Mouse (Mus musculus): ENCODE results near the gene Prps1l1. TPM values are rescaled to one million over a fixed set of nuclear protein-coding genes. Genes with fewer than 3 reads are reported as not detected.

The Prps1l1 gene
- polyA plus RNA-seq, 1 experiment from 2014 or later, result not detected

DNA sequence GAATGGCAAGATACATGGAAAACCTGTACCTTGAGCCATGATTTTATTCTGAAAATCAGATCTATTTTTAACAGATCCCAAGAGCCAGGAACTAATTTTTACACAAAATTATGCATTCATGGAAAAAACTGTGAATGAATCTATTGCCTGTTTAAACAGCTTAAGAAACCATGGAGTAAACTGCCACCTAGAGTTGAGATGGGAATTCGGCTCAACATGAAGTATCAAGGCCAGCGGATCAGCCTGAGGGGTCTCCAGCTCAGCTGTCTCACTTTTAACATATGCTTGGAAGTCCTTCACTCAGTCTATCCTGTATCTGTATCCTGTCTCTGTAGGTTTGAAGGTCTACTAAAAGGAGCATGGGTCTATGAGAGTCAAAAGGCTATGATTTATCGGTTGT, 31.5 kb downstream of the Prps1l1 start:
- no peaks in the 10 kb centered on the region for H3K9me3 ChIP-seq (ENCODE audit: control insufficient read depth, low read depth, low read length)
- H3K36me3 ChIP-seq (ENCODE audit: control insufficient read depth, insufficient read depth, low read length), result no peaks in the 10 kb centered on the region
- no peak overlapping the region for H3K27ac ChIP-seq (ENCODE audit: low read length)
- no peak overlapping the region for H3K4me3 ChIP-seq (ENCODE audit: low read depth, low read length)
- no peak overlapping the region for H3K4me2 ChIP-seq (replicated peaks; ENCODE audit: low read depth, low read length)
- no peaks in the 10 kb centered on the region for H3K27me3 ChIP-seq (ENCODE audit: control insufficient read depth, insufficient read depth, low read length)
- 58% methylated on average over 3 of the region's 3 CpGs for WGBS
- H3K4me1 ChIP-seq (ENCODE audit: control insufficient read depth, insufficient read depth, low read length), result no peaks in the 10 kb centered on the region
- H3K9ac ChIP-seq (replicated peaks; ENCODE audit: low read depth, low read length), result no peak overlapping the region
- no peak for ATAC-seq (ENCODE audit: insufficient number of reproducible peaks, insufficient read depth, low FRiP score, low read depth)

DNA sequence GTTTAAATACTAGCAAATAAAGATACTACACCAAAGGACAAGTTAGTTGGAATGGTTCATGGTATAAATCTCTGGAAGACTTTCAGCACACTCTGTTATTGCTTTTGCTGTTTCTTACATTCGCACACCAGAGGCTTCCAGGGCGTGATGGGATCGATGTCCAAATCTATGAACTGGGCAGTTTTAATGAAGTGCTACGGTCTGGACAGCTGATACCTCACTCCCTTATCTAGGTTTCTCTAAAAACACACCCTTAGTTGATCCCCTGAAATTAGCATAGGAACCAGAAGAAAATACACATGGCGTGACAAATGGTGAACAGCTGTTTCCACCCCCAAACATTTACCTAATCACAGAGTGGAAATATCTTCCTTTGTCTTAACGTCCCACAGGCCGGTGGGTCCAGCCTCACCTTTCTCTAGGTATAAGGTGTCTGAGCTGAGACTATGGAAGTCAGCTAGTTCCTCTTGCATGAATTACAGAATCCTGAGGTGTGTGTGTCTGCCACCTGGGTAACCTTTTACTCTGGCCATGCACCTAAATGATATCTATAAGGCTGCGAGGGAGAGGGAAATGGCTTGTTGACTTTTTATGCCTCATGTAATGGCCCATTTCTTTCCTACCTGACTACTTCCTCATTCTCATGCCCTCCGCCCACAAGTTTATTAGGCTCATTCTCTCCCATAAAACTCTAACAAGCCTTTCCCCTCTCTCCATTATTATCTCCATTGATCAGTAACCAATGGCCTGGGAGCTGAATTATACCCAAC, 32.1 kb downstream of the Prps1l1 start:
- Histone ChIP-seq H3K27me3 (ENCODE audit: control insufficient read depth, insufficient read depth, low read length) (no peaks in the 10 kb centered on the region), H3K9me3 (ENCODE audit: control insufficient read depth, low read depth, low read length) (no peaks in the 10 kb centered on the region), H3K4me3 (ENCODE audit: low read depth, low read length) (no peak overlapping the region), H3K27ac (ENCODE audit: low read length) (no peak overlapping the region), H3K4me1 (ENCODE audit: control insufficient read depth, insufficient read depth, low read length) (no peaks in the 10 kb centered on the region), H3K9ac (replicated peaks; ENCODE audit: low read depth, low read length) (no peak overlapping the region), H3K4me2 (replicated peaks; ENCODE audit: low read depth, low read length) (no peak overlapping the region), H3K36me3 (ENCODE audit: control insufficient read depth, insufficient read depth, low read length) (no peaks in the 10 kb centered on the region)
- no peak for ATAC-seq (ENCODE audit: insufficient number of reproducible peaks, insufficient read depth, low FRiP score, low read depth)
- 79% methylated on average over 9 of the region's 9 CpGs for WGBS

- no peak overlapping the region for H3K9ac ChIP-seq (replicated peaks; ENCODE audit: low read depth, low read length)
- no peaks in the 10 kb centered on the region for H3K9me3 ChIP-seq (ENCODE audit: control insufficient read depth, low read depth, low read length)
- no peaks in the 10 kb centered on the region for H3K4me1 ChIP-seq (ENCODE audit: control insufficient read depth, insufficient read depth, low read length)
- H3K36me3 ChIP-seq (ENCODE audit: control insufficient read depth, insufficient read depth, low read length), result no peaks in the 10 kb centered on the region
- no peak overlapping the region for H3K27ac ChIP-seq (ENCODE audit: low read length)
- no peak for ATAC-seq (ENCODE audit: insufficient number of reproducible peaks, insufficient read depth, low FRiP score, low read depth)
- H3K4me2 ChIP-seq (replicated peaks; ENCODE audit: low read depth, low read length), result no peak overlapping the region
- 82% methylated on average over 9 of the region's 9 CpGs for WGBS
- no peaks in the 10 kb centered on the region for H3K27me3 ChIP-seq (ENCODE audit: control insufficient read depth, insufficient read depth, low read length)
- H3K4me3 ChIP-seq (ENCODE audit: low read depth, low read length), result no peak overlapping the region
Measured at GRCm38 (mm10) chr12:35018679-35019237, 34.2 kb downstream of the Prps1l1 start.

- Histone ChIP-seq H3K9me3 (ENCODE audit: control insufficient read depth, low read depth, low read length) (no peaks in the 10 kb centered on the region), H3K27me3 (ENCODE audit: control insufficient read depth, insufficient read depth, low read length) (no peaks in the 10 kb centered on the region), H3K4me2 (replicated peaks; ENCODE audit: low read depth, low read length) (no peak overlapping the region), H3K4me1 (ENCODE audit: control insufficient read depth, insufficient read depth, low read length) (no peaks in the 10 kb centered on the region), H3K9ac (replicated peaks; ENCODE audit: low read depth, low read length) (no peak overlapping the region), H3K27ac (ENCODE audit: low read length) (no peak overlapping the region), H3K36me3 (ENCODE audit: control insufficient read depth, insufficient read depth, low read length) (no peaks in the 10 kb centered on the region), H3K4me3 (ENCODE audit: low read depth, low read length) (no peak overlapping the region)
- WGBS, result 75% methylated on average over 9 of the region's 9 CpGs
- ATAC-seq (ENCODE audit: insufficient number of reproducible peaks, insufficient read depth, low FRiP score, low read depth), result no peak
Measured at GRCm38 (mm10) chr12:35021285-35021684, 36.7 kb downstream of the Prps1l1 start.

GRCm38 (mm10) chr12:35022066-35022465, 37.5 kb downstream of the Prps1l1 start:
- no peaks in the 10 kb centered on the region for H3K27me3 ChIP-seq (ENCODE audit: control insufficient read depth, insufficient read depth, low read length)
- no peak overlapping the region for H3K4me3 ChIP-seq (ENCODE audit: low read depth, low read length)
- no peak overlapping the region for H3K9ac ChIP-seq (replicated peaks; ENCODE audit: low read depth, low read length)
- H3K9me3 ChIP-seq (ENCODE audit: control insufficient read depth, low read depth, low read length), result no peaks in the 10 kb centered on the region
- ATAC-seq (ENCODE audit: insufficient number of reproducible peaks, insufficient read depth, low FRiP score, low read depth), result no peak
- no peaks in the 10 kb centered on the region for H3K36me3 ChIP-seq (ENCODE audit: control insufficient read depth, insufficient read depth, low read length)
- no peak overlapping the region for H3K4me2 ChIP-seq (replicated peaks; ENCODE audit: low read depth, low read length)
- H3K27ac ChIP-seq (ENCODE audit: low read length), result no peak overlapping the region
- WGBS, result 52% methylated on average over 10 of the region's 10 CpGs
- no peaks in the 10 kb centered on the region for H3K4me1 ChIP-seq (ENCODE audit: control insufficient read depth, insufficient read depth, low read length)

DNA sequence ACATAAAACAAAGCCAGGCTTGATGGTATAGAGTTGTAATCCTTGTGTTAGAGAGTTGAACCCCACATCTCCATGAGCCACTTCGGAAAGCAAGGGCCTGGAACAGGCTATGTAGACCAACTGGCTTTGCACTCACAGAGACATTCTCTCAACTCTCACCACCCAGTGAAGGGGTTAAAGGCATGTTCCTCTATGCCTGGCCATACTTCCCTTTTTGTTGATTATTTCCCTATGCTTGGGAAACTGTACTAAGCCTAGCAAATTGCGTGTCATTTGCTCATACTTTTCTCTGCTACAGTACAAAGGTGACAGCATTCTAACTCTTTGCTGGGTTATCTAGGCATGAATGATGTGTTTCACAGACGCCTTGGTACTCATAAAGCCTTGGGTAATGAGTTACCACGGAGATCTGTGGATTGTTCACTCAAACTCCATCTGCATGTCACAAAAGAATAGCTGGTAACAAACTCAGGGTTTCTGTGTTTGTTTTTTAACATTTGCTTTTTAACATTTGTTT, 41.4 kb downstream of the Prps1l1 start:
- no peak overlapping the region for H3K27ac ChIP-seq (ENCODE audit: low read length)
- no peaks in the 10 kb centered on the region for H3K4me1 ChIP-seq (ENCODE audit: control insufficient read depth, insufficient read depth, low read length)
- no peaks in the 10 kb centered on the region for H3K9me3 ChIP-seq (ENCODE audit: control insufficient read depth, low read depth, low read length)
- H3K4me2 ChIP-seq (replicated peaks; ENCODE audit: low read depth, low read length), result no peak overlapping the region
- ATAC-seq (ENCODE audit: insufficient number of reproducible peaks, insufficient read depth, low FRiP score, low read depth), result no peak
- no peaks in the 10 kb centered on the region for H3K27me3 ChIP-seq (ENCODE audit: control insufficient read depth, insufficient read depth, low read length)
- 72% methylated on average over 4 of the region's 4 CpGs for WGBS
- H3K4me3 ChIP-seq (ENCODE audit: low read depth, low read length), result no peak overlapping the region
- no peaks in the 10 kb centered on the region for H3K36me3 ChIP-seq (ENCODE audit: control insufficient read depth, insufficient read depth, low read length)
- no peak overlapping the region for H3K9ac ChIP-seq (replicated peaks; ENCODE audit: low read depth, low read length)

GRCm38 (mm10) chr12:35027533-35027932, 43.0 kb downstream of the Prps1l1 start:
- ATAC-seq (ENCODE audit: insufficient number of reproducible peaks, insufficient read depth, low FRiP score, low read depth), result no peak
- 41% methylated on average over 1 of the region's 1 CpGs for WGBS

More at GRCm38 (mm10) chr12:35027533-35027932, 43.0 kb downstream of the Prps1l1 start:
- Histone ChIP-seq H3K9ac (replicated peaks; ENCODE audit: low read depth, low read length) (no peak overlapping the region), H3K4me1 (ENCODE audit: control insufficient read depth, insufficient read depth, low read length) (no peaks in the 10 kb centered on the region), H3K4me2 (replicated peaks; ENCODE audit: low read depth, low read length) (no peak overlapping the region), H3K9me3 (ENCODE audit: control insufficient read depth, low read depth, low read length) (no peaks in the 10 kb centered on the region), H3K4me3 (ENCODE audit: low read depth, low read length) (no peak overlapping the region), H3K27ac (ENCODE audit: low read length) (no peak overlapping the region), H3K27me3 (ENCODE audit: control insufficient read depth, insufficient read depth, low read length) (no peaks in the 10 kb centered on the region), H3K36me3 (ENCODE audit: control insufficient read depth, insufficient read depth, low read length) (no peaks in the 10 kb centered on the region)

Data from stomach, embryonic 14.5 days (tissue).